11 mouse cellular contexts compared by ENCODE assay signal in the genomic region with DNA sequence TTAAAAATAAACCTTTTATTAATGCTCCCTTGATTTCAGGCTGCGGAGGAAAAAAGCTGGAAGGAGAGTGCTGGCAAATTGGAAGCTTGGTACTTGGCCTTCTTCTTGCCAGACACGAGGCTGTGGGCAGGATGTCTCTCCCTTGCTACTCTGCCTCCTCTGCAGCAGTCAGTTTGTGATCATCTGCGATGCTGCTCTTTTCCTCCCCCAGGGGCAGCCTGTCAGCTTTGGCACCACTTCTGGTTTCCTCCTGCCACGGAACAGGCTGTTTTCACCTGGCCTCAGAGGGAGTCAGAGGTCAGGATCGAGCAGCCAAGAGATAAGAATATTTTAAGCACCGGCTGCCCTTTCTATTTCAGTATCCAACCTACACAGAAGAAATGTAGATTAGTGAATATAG. TPM values are rescaled to one million over a fixed set of nuclear protein-coding genes. Genes with fewer than 3 reads are reported as not detected.
DNase-seq lines count a peak whose midpoint lies in the region; ATAC-seq lines count a peak whose summit lies in the region.
"Had no signal": no experiment of that assay in that cellular context is flagged by ENCODE, and none has a peak within 500 bp of the region (broad histone marks: within the 10 kb centered on the region; RNA-seq: fewer than 3 reads in every experiment).

No protein-coding gene starts in this region.

- no peaks in the 10 kb centered on the region for H3K9me3 ChIP-seq in heart, embryonic 13.5 days
- no peaks in the 10 kb centered on the region for H3K9me3 ChIP-seq in liver, embryonic 16.5 days (replicated peaks; ENCODE audit: control insufficient read depth, low read length)
- no peaks in the 10 kb centered on the region for H3K9me3 ChIP-seq in kidney, embryonic 15.5 days (replicated peaks)

- ATAC-seq in heart, embryonic 13.5 days (ENCODE audit: extremely low read depth, insufficient number of reproducible peaks, low FRiP score, low TSS enrichment), result no peak
- peak; percentile 48; the same call in 1 of the 2 replicates for ATAC-seq in liver, embryonic 16.5 days (ENCODE audit: low read depth)
- no peak for ATAC-seq in kidney, embryonic 15.5 days (replicated peaks; ENCODE audit: low FRiP score)
- ATAC-seq in granulocyte monocyte progenitor cell, adult 5-6 weeks (replicated peaks; ENCODE audit: poor library complexity, severe bottlenecking), result no peak

- 9% methylated on average over 6 of the region's 6 CpGs for WGBS in heart, embryonic 13.5 days
- WGBS in liver, embryonic 16.5 days (ENCODE audit: insufficient replicate concordance), result 11% methylated on average over 6 of the region's 6 CpGs
- 26% methylated on average over 6 of the region's 6 CpGs for WGBS in kidney, embryonic 15.5 days

- H3K27ac ChIP-seq in heart, embryonic 13.5 days (replicated peaks), result peak overlapping the region; percentile 83
- H3K27ac ChIP-seq in liver, embryonic 16.5 days (ENCODE audit: low read length), result no peak overlapping the region
- H3K27ac ChIP-seq in kidney, embryonic 15.5 days, result no peak overlapping the region

- peak overlapping the region; percentile 53 for H3K4me2 ChIP-seq in heart, embryonic 13.5 days
- H3K4me2 ChIP-seq in liver, embryonic 16.5 days (ENCODE audit: low read depth, low read length), result no peak overlapping the region
- H3K4me2 ChIP-seq in kidney, embryonic 15.5 days, result no peak overlapping the region

- H3K27me3 ChIP-seq in heart, embryonic 13.5 days (replicated peaks), result no peaks in the 10 kb centered on the region
- H3K27me3 ChIP-seq in liver, embryonic 16.5 days (ENCODE audit: control insufficient read depth, insufficient read depth, low read depth, low read length), result no peaks in the 10 kb centered on the region
- no peaks in the 10 kb centered on the region for H3K27me3 ChIP-seq in kidney, embryonic 15.5 days

- peaks cover 33% of the 10 kb centered on the region for H3K4me1 ChIP-seq in heart, embryonic 13.5 days
- H3K4me1 ChIP-seq in liver, embryonic 16.5 days (ENCODE audit: control insufficient read depth, low read depth, low read length), result peaks cover 3% of the 10 kb centered on the region
- no peaks in the 10 kb centered on the region for H3K4me1 ChIP-seq in kidney, embryonic 15.5 days

- DNase-seq in right cerebral cortex, adult 18-20 months, result peak; percentile 51
- DNase-seq in right cerebral cortex, postnatal 4 days, result no peak
- DNase-seq in cerebellum, postnatal 14 days, result peak; percentile 61 to 73
- no peak for DNase-seq in urinary bladder, postnatal 10 days (ENCODE audit: low spot score)
- DNase-seq: kidney, adult 8-10 months; midbrain, embryonic 14.5 days had no signal

- 0 out of 2 replicates have a peak overlapping the region, but pooled peaks have one; percentile 16 for H3K4me3 ChIP-seq in heart, embryonic 13.5 days
- H3K4me3 ChIP-seq in liver, embryonic 16.5 days (ENCODE audit: low read depth, low read length), result no peak overlapping the region
- H3K4me3 ChIP-seq in kidney, embryonic 15.5 days (replicated peaks), result no peak overlapping the region
- H3K4me3 ChIP-seq: erythroblast, embryonic 14.5 days had no signal

- H3K9ac ChIP-seq in heart, embryonic 13.5 days, result peak overlapping the region; percentile 70
- H3K9ac ChIP-seq in liver, embryonic 16.5 days (ENCODE audit: low read depth, low read length), result no peak overlapping the region
- H3K9ac ChIP-seq in kidney, embryonic 15.5 days, result no peak overlapping the region

- no peaks in the 10 kb centered on the region for H3K36me3 ChIP-seq in heart, embryonic 13.5 days
- no peaks in the 10 kb centered on the region for H3K36me3 ChIP-seq in liver, embryonic 16.5 days (ENCODE audit: control insufficient read depth, insufficient read depth)
- no peaks in the 10 kb centered on the region for H3K36me3 ChIP-seq in kidney, embryonic 15.5 days

RNA-seq across cellular contexts. Expression of gene Pcdh7, which starts 25.2 kb away (rescaled TPM):
- polyA plus RNA-seq in heart, embryonic 13.5 days (2015; fragmentation: Nextera tagmentation; extraction: Ambion mirVana), result 16.0 and 16.5 TPM in 2 replicates
- polyA plus RNA-seq in liver, embryonic 16.5 days (2015; fragmentation: Nextera tagmentation; extraction: Ambion mirVana), result 0.31 and 0.36 TPM in 2 replicates
- 4.8 and 6.3 TPM in 2 replicates for polyA plus RNA-seq in kidney, embryonic 15.5 days (2015; fragmentation: Nextera tagmentation; extraction: Ambion mirVana)
- 1.1 and 2.2 TPM in 2 replicates for total RNA-seq in granulocyte monocyte progenitor cell, adult 5-6 weeks (2014; fragmentation: Nextera tagmentation)
- total RNA-seq in granulocyte monocyte progenitor cell, adult 5-6 weeks (2017), result 0.93 and 1.2 TPM in 2 replicates

Comparison
In these comparisons a context has a peak if more than half of its experiments do, and no peak if none do; other contexts are left out.
1. DNase-seq: peak in right cerebral cortex, adult 18-20 months (single experiment) and cerebellum, postnatal 14 days (2 of 2); none in right cerebral cortex, postnatal 4 days (single experiment) and urinary bladder, postnatal 10 days (single experiment).